Mouse (Mus musculus) mouse embryonic stem cell (cell line): ENCODE results near the gene Mks1.

Source experiments
- in situ Hi-C, 2 experiments: fragments of 300-500 bp; cut with MboI; formaldehyde crosslinking; loops; 1 replicate in 1 of 2; 3 replicates in 1 of 2; pipeline ENCODE4 v1.14.3; 2019 to 2020; ENCODE audit warnings: low sequenced_read_pairs in 2 of 2, low pct_unique_long_range_greater_than_20kb in 1 of 2, mixed read lengths in 1 of 2; ENCODE audit not compliant: unreplicated experiment in 1 of 2

Mks1 gene

DNA sequence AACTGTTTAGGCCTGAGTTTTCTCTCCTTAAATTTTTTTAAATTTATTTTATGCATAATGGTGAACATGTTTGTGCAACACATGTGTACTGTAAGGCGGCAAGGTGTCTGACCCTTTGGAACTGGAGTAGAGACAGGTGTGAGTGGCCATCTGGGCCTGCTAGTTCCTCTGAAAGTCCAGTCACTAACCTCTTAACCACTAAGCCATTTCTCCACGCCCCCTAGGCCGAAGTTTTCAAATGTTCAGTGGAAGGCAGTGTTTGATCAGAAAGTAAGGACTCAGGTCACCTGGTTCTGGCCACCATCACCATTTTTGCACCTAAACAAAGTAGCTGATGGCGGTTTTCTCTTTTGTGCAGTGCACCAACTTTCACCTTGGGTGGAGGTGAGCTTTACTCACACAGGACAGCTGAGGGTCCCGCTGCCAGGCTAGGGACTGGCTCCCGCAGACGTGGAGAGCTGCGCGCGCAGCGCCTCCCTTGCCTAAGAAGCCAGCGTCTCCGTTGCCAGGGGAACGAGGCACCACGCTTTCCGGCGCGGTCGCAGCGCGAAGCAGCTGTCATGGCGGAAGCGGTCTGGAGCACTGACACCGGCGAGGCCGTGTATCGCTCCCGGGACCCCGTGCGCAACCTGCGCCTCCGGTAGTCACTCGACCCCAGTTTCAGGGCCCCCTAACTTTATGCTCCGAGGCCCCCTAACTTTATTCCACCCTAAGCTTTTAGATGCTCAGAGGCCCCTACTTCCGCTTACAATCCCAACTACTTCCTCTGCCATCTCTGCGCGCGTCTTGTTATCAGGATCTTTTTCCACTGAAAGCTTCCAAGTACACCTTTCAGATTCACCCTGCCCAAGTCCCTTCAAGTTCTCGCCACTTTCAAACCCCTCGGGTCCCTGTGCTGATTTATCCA is at the start of gene Mks1:
Gene Mks1, plus strand, starts transcription at position 526 of the 907 bp plus-strand sequence.
- in situ Hi-C loops, result no loop called here

GRCm38 (mm10) chr11:87805448-87805847 is 47.6 kb upstream of the Mks1 start:
- in situ Hi-C loops, result no loop called here

- in situ Hi-C loops, result no loop called here
These were observed 45.6 kb upstream of the Mks1 start for GRCm38 (mm10) chr11:87807433-87807832.

- in situ Hi-C loops, result no loop called here
These were observed 44.8 kb upstream of the Mks1 start for GRCm38 (mm10) chr11:87808236-87808635.

GRCm38 (mm10) chr11:87811396-87811795 is 41.6 kb upstream of the Mks1 start:
- in situ Hi-C loops, result no loop called here

DNA sequence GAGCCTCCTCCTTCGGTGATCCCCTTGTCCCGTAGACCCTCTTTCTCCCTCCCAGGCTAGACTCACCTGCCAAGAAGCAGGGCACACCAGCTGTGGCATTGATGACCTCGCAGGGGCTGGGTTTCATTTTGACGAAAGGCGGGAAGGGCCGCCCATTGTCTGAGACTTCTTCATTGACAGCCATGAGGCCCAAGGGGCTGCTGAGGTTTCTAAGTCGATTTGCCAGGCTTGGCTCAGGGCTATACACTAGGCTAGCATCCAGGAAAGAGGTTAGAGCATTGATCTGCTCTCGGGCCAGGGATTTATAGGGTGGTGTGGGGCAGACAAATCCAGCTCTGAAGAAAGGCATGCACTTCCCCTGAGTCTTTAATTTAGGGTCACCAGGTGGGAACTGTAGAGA is 38.2 kb upstream of the Mks1 start:
- in situ Hi-C loops, result no loop called here

- in situ Hi-C loops, result no loop called here
These were observed 36.1 kb upstream of the Mks1 start for GRCm38 (mm10) chr11:87816707-87817442.

- in situ Hi-C loops, result no loop called here
These were observed 35.6 kb upstream of the Mks1 start for GRCm38 (mm10) chr11:87817443-87817773.

DNA sequence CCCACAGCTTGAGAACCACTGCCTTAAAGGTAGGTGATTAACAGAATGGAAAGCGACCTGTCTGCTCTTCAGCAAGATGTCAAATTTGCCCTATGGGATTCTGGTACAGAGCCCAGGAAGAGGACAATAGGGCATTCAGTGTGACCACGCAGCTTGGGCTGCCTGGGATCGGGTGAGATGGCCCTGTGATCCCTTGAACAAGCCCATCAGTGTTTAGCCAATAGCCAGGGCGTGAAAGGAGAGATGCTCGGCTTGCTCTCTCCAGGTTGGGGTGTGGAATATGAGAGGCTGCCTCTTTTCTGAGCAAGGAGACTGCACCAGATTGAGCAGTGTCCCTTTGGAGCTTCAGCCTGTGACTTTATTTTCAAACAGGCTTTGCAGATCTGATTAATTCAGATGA is 31.5 kb upstream of the Mks1 start:
- in situ Hi-C loops, result no loop called here

GRCm38 (mm10) chr11:87828239-87828900 is 24.6 kb upstream of the Mks1 start, which contains the start of gene Lpo:
TSS of gene Lpo (minus strand) at chr11:87828289.
- in situ Hi-C loops, result no loop called here

DNA sequence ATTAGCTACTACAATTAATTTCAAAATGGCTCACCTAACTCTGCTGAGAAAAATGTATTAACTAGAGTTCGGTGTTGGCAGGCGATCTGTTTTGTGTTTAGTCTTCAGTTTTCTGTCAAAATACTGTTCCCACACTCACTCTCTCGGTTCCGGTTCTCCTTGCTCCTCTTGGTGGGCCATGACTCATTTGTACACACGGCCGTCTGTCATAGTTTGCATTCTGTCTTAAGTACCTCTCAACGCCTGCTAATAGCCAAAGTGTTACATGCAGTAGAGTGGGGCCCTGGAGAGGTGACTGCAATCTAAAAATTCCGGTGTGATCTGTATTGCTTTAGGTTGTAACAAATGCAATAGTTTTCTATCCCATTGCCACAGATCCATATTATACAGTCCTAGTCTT is 12.3 kb upstream of the Mks1 start:
- in situ Hi-C loops, result no loop called here

- in situ Hi-C loops, result no loop called here
These were observed 11.6 kb upstream of the Mks1 start for GRCm38 (mm10) chr11:87841436-87841835.

- in situ Hi-C loops, result no loop called here
These were observed 5.9 kb upstream of the Mks1 start for GRCm38 (mm10) chr11:87846968-87847600.

- in situ Hi-C loops, result no loop called here
These were observed 5.1 kb upstream of the Mks1 start for GRCm38 (mm10) chr11:87847884-87848283.

- in situ Hi-C loops, result no loop called here
These were observed 561 bp downstream of the Mks1 start for GRCm38 (mm10) chr11:87853597-87853954.

DNA sequence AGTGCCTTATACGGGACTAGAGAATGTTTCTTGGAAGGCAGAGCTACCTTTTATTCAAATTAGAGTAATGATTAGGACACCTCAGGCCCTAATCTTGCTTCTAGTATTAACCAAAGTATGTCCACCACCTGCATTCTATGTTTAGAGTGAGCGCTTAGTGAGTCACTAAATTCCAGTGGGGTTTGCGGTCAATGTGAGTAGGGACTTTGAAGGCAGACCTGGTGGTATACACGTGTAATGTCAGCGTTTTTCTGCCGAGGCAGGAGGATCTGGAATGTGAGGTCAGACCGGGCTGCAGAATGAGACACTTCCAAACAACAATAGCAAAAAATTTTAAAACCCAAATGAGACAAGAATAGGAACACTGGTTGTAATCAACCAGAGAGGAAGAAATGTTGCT is 1.5 kb downstream of the Mks1 start:
- in situ Hi-C loops, result no loop called here

DNA sequence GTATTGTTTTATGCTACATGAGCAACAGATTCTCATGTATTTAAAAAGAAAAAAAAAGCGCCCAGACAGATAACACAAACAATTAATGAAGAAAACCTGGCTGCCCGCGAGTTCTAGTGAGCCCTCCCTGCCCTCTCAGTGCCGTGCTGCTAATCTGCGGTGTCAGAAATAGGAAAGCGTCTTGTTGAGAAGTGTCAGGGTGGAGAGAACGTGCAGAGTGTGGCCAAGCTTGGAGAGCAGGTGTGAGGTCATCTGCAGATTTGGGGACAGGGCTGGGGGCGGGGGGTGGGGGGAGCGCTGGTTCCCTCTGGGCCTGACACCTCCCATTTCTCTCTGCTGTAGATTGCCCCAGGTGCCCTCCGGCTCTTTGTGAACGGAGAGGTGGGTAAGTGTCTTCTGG is 6.3 kb downstream of the Mks1 start:
- in situ Hi-C loops, result no loop called here

GRCm38 (mm10) chr11:87860426-87860825 is 7.4 kb downstream of the Mks1 start:
- in situ Hi-C loops, result no loop called here

DNA sequence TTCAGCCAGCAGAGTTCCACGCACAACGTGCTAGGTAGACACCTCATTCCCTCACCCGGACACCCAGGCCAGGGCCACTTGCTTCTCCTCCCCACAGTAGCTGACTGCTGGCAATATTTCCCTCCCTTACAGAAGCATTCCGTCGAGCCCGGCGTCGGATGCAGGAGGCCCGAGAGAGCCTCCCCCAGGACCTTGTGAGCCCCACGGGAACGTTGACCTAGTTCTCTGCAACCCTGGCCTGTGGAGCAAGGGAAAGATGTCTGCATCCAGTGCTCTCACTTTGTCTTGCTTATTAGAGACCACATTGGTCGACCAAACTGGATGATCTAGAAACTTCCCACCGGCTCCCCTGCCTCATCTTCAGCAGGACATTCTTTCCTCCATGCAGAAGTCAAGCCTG is 9.8 kb downstream of the Mks1 start:
- in situ Hi-C loops, result no loop called here
